ENCODE assay signal across 10 mouse cellular contexts in genomic region chr7:4732968-4733392, GRCm38 (mm10). TPM values are rescaled to one million over a fixed set of nuclear protein-coding genes. Genes with fewer than 3 reads are reported as not detected.
DNase-seq lines count a peak whose midpoint lies in the region; ATAC-seq and TF ChIP-seq lines count a peak whose summit lies in the region.
"Had no signal": no experiment of that assay in that cellular context is flagged by ENCODE, and none has a peak within 500 bp of the region (broad histone marks: within the 10 kb centered on the region; RNA-seq: fewer than 3 reads in every experiment).

No protein-coding gene starts in this region.

- no peaks in the 10 kb centered on the region for H3K36me3 ChIP-seq in intestine, embryonic 15.5 days
- no peaks in the 10 kb centered on the region for H3K36me3 ChIP-seq in liver, embryonic 12.5 days
- no peaks in the 10 kb centered on the region for H3K36me3 ChIP-seq in heart, adult 2 months (ENCODE audit: control insufficient read depth, insufficient read depth, low read length)
- H3K36me3 ChIP-seq: hindbrain, embryonic 13.5 days had no signal

- WGBS in intestine, embryonic 15.5 days: 39% methylated on average over 6 of the region's 6 CpGs
- WGBS in liver, embryonic 12.5 days (ENCODE audit: insufficient replicate concordance): 29% methylated on average over 6 of the region's 6 CpGs
- 43% methylated on average over 6 of the region's 6 CpGs for WGBS in heart, adult 2 months

- H3K4me3 ChIP-seq in intestine, embryonic 15.5 days (replicated peaks): no peak overlapping the region
- no peak overlapping the region for H3K4me3 ChIP-seq in liver, embryonic 12.5 days
- H3K4me3 ChIP-seq in heart, adult 2 months: no peak overlapping the region
- H3K4me3 ChIP-seq: hindbrain, embryonic 13.5 days had no signal

- H3K9ac ChIP-seq in intestine, embryonic 15.5 days: no peak overlapping the region
- peak overlapping the region; percentile 46 for H3K9ac ChIP-seq in liver, embryonic 12.5 days
- no peak overlapping the region for H3K9ac ChIP-seq in heart, adult 2 months (ENCODE audit: low read depth, low read length)
- H3K9ac ChIP-seq: hindbrain, embryonic 13.5 days had no signal

- peak; percentile 97 for ATAC-seq in intestine, embryonic 15.5 days
- peak; percentile 85 for ATAC-seq in liver, embryonic 12.5 days

- no peak for TF ChIP-seq EP300 in heart, adult 2 months (IDR thresholded peaks at IDR 0.05; ENCODE audit: insufficient read depth, low read depth, low read length)

- TF ChIP-seq POLR2A in heart, adult 2 months (IDR thresholded peaks at IDR 0.05; ENCODE audit: insufficient read depth, low read depth, low read length): no peak

- no peak overlapping the region for H3K4me2 ChIP-seq in intestine, embryonic 15.5 days (replicated peaks)
- H3K4me2 ChIP-seq in liver, embryonic 12.5 days: peak overlapping the region; percentile 40
- H3K4me2 ChIP-seq: hindbrain, embryonic 13.5 days had no signal

- no peaks in the 10 kb centered on the region for H3K27me3 ChIP-seq in intestine, embryonic 15.5 days (replicated peaks)
- 0 out of 2 replicates have a peak, but pooled peaks cover 5% of the 10 kb centered on the region for H3K27me3 ChIP-seq in liver, embryonic 12.5 days (replicated peaks)
- peaks cover 1% of the 10 kb centered on the region; the same call in 1 of the 2 replicates for H3K27me3 ChIP-seq in heart, adult 2 months (ENCODE audit: control insufficient read depth, insufficient read depth, low read length)
- H3K27me3 ChIP-seq: hindbrain, embryonic 13.5 days had no signal

- H3K79me2 ChIP-seq in heart, adult 2 months (replicated peaks; ENCODE audit: control insufficient read depth, insufficient read depth, low read length): no peaks in the 10 kb centered on the region

- no peaks in the 10 kb centered on the region for H3K4me1 ChIP-seq in intestine, embryonic 15.5 days (replicated peaks)
- H3K4me1 ChIP-seq in liver, embryonic 12.5 days: peaks cover 18% of the 10 kb centered on the region
- no peaks in the 10 kb centered on the region for H3K4me1 ChIP-seq in heart, adult 2 months (ENCODE audit: control insufficient read depth, insufficient read depth, low read length)
- H3K4me1 ChIP-seq: hindbrain, embryonic 13.5 days had no signal

- peak; percentile 57 for DNase-seq in kidney, adult 11 months
- no peak for DNase-seq in kidney, postnatal 4 days
- no peak for DNase-seq in spleen, postnatal 10 days (ENCODE audit: low spot score in 2 of 2)
- DNase-seq in ovary, adult 18-20 months (ENCODE audit: low spot score): no peak
- DNase-seq in thymus, adult 18-20 months: no peak
- no peak for DNase-seq in heart, adult 2 months

- TF ChIP-seq CTCF in heart, adult 2 months (IDR thresholded peaks at IDR 0.05): no peak

- no peaks in the 10 kb centered on the region for H3K9me3 ChIP-seq in intestine, embryonic 15.5 days
- H3K9me3 ChIP-seq in liver, embryonic 12.5 days (replicated peaks): no peaks in the 10 kb centered on the region
- H3K9me3 ChIP-seq: hindbrain, embryonic 13.5 days had no signal

- H3K27ac ChIP-seq in intestine, embryonic 15.5 days: peak overlapping the region; percentile 48; the same call in 1 of the 2 replicates
- peak overlapping the region; percentile 36; the same call in 1 of the 2 replicates for H3K27ac ChIP-seq in liver, embryonic 12.5 days
- no peak overlapping the region for H3K27ac ChIP-seq in heart, adult 2 months
- H3K27ac ChIP-seq: hindbrain, embryonic 13.5 days had no signal

- intact Hi-C loops in heart, adult 2 months (cut with DNase I): no loop called here

RNA-seq across cellular contexts. Expression of gene Kmt5c, which starts 6.9 kb away (rescaled TPM):
- 63.7 and 66.8 TPM in 2 replicates for polyA plus RNA-seq in intestine, embryonic 15.5 days (2015; fragmentation: Nextera tagmentation; extraction: Ambion mirVana)
- polyA plus RNA-seq in liver, embryonic 12.5 days (2016; fragmentation: Nextera tagmentation; extraction: Ambion mirVana): 79.0 and 79.5 TPM in 2 replicates
- total RNA-seq in heart, adult 2 months (2021): 10 to 100 TPM in 1 of 2 experiments, 1 to 10 TPM in 1; 8.5 to 11.2 TPM
- polyA plus RNA-seq in heart, adult 2 months (2012; rRNA removed): 36.4 and 38.5 TPM in 2 replicates

RNA-seq across cellular contexts. Expression of gene Tmem150b, which starts 7.9 kb away (rescaled TPM):
- polyA plus RNA-seq in intestine, embryonic 15.5 days (2015; fragmentation: Nextera tagmentation; extraction: Ambion mirVana): 2.2 and 3.6 TPM in 2 replicates
- 0.08 and 0.12 TPM in 2 replicates for polyA plus RNA-seq in liver, embryonic 12.5 days (2016; fragmentation: Nextera tagmentation; extraction: Ambion mirVana)
- total RNA-seq in heart, adult 2 months (2021): not detected
- 0.16 and 0.59 TPM in 2 replicates for polyA plus RNA-seq in heart, adult 2 months (2012; rRNA removed)
- total RNA-seq: layer of hippocampus, postnatal 14 days had no signal

RNA-seq across cellular contexts. Expression of gene Cox6b2, which starts 19.9 kb away (rescaled TPM):
- 45.5 and 53.0 TPM in 2 replicates for polyA plus RNA-seq in intestine, embryonic 15.5 days (2015; fragmentation: Nextera tagmentation; extraction: Ambion mirVana)
- polyA plus RNA-seq in liver, embryonic 12.5 days (2016; fragmentation: Nextera tagmentation; extraction: Ambion mirVana): 152 and 159 TPM in 2 replicates
- 1 to 10 TPM; 1.7 to 3.5 TPM for total RNA-seq in heart, adult 2 months (2021)
- 7.7 and 8.6 TPM in 2 replicates for polyA plus RNA-seq in heart, adult 2 months (2012; rRNA removed)

RNA-seq across cellular contexts. Expression of gene Fam71e2, which starts 38.1 kb away (rescaled TPM):
- not detected in 2 replicates for polyA plus RNA-seq in intestine, embryonic 15.5 days (2015; fragmentation: Nextera tagmentation; extraction: Ambion mirVana)
- not detected in 2 replicates for polyA plus RNA-seq in liver, embryonic 12.5 days (2016; fragmentation: Nextera tagmentation; extraction: Ambion mirVana)
- not detected for total RNA-seq in heart, adult 2 months (2021)
- polyA plus RNA-seq in heart, adult 2 months (2012; rRNA removed): 0.09 and 0.35 TPM in 2 replicates
- total RNA-seq: layer of hippocampus, postnatal 14 days had no signal
- polyA plus RNA-seq: hindbrain, embryonic 13.5 days had no signal

RNA-seq across cellular contexts. Expression of gene Brsk1, which starts 42.6 kb away (rescaled TPM):
- polyA plus RNA-seq in intestine, embryonic 15.5 days (2015; fragmentation: Nextera tagmentation; extraction: Ambion mirVana): 0.63 and 1.1 TPM in 2 replicates
- polyA plus RNA-seq in liver, embryonic 12.5 days (2016; fragmentation: Nextera tagmentation; extraction: Ambion mirVana): 0.19 and 0.29 TPM in 2 replicates
- 1 to 10 TPM in 1 of 2 experiments, under 1 TPM in 1; 0.89 to 1.5 TPM for total RNA-seq in heart, adult 2 months (2021)
- polyA plus RNA-seq in heart, adult 2 months (2012; rRNA removed): 1.7 and 2.2 TPM in 2 replicates
